Mouse (Mus musculus) ovary, adult 10 weeks (tissue): ENCODE results near the gene Alkal2. TPM values are rescaled to one million over a fixed set of nuclear protein-coding genes. Genes with fewer than 3 reads are reported as not detected.

Experiments
- polyA plus RNA-seq: library from polyadenylated mRNA; stranded (reverse); fragments of 350-450 nt; fragmentation: Illumina TruSeq; extraction: RNeasy Lipid Tissue Mini Kit (QIAGEN cat#74804); gene quantifications from one replicate; pipeline ENCODE4 v1.2.3, GENCODE M21; 2014

Alkal2 gene
- polyA plus RNA-seq: 0.83 TPM

DNA sequence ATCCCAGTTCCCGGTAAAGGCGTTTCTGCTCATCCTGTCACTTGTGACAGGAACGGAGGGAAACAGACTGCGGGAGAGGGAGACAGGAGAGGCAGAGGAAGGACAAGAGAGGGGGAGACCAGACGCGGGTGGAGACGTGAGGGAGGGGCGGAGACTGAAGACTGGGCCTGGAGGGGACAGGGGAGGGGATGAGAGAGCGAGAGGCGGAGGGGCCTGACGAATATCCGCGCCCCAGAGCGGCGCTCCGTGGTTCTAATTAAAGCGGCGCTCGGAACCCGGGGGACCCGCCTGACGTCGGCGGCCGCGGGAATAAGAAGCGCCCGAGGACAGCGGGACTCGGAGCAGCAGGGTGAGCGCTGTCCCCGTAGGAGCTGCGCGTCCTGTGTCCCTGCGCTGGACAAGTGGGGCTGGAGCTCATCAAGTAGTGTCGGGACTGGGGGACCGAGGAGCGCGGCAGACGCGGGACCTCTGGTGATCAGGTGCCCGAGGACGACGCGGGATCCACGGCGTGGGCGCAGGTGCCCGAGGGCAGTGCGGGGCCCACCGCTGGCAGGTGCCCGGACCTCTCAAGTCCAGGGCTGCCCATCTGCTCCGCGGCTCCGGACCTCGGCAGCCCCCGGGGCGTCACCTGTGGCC lies at the start of gene Alkal2:
Gene Alkal2 (plus strand): TSS at position 337 of the 636 bp plus-strand sequence.

DNA sequence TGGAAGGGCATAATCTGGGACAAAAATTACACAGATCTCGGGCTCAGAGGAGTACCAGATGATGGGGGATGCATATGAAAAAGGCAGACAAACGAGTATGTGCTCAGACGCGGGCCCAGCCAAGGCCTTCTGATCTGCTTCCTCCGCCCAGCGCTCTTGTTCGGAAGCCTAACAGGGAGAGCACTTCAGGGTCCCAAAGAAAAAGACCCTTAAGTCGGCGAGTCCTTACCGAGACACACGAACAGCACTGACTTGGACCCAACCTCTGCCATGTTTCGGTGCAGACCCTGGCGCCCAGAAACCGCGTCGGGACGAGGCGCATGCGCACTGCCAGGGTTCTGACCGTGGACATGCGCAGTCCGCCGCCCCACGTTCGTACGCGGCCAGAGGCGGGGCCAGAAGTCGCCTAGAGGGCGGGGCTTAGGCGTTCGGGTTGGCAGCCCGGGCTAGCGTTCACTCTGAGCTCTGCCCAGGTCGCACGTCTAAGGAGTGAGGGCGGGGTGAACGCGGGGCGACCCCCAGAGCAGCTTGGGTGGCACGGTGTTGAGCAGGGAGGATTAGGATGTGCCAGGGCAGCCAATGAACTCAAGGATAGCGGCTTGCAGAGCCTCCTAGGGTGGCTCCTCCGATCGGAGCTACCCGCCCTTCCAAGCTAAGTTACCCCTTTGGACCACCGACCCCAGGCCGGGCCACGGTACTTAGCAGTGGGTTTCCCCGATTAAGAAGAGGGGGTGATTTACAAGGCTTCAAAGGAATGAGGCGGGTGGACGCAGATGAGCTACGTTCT lies 27.3 kb downstream of the Alkal2 start, which contains the start of the genes Acp1 and Sh3yl1:
Gene Acp1 (minus strand): TSS at position 329 of the 787 bp plus-strand sequence.
Gene Sh3yl1 (plus strand): TSS at position 408 of the 787 bp plus-strand sequence.

Other genes with a start within 250 kb of the Alkal2 start
- gene Acp1, start 27.3 kb downstream of the Alkal2 start, polyA plus RNA-seq: 94.4 TPM
- 10.5 TPM for gene Sh3yl1, start 27.3 kb downstream of the Alkal2 start, polyA plus RNA-seq
- gene Fam110c, start 189.5 kb downstream of the Alkal2 start, polyA plus RNA-seq: 29.7 TPM